Mouse (Mus musculus) forebrain, embryonic 12.5 days (tissue): ENCODE measurements around the gene Rasa3. TPM values are rescaled to one million over a fixed set of nuclear protein-coding genes. Genes with fewer than 3 reads are reported as not detected.
A peak's percentile ranks its signal among the peaks of the same experiment; 100 is the strongest.

Experiments used
- ATAC-seq: fragments of 200-750 bp; cut with Nextera tagmentation; 2 replicates; pipeline ENCODE4 v1.8.0; 2017; ENCODE audit warnings: moderate TSS enrichment; ENCODE audit not compliant: low FRiP score
- H3K27ac ChIP-seq: fragments of 300-500 bp; sonication (generic); 2 replicates; pipeline ENCODE4 v1.5.1; 2016; ENCODE audit warnings: mild to moderate bottlenecking
- H3K27me3 ChIP-seq: fragments of 300-500 bp; sonication (generic); 2 replicates; pipeline ENCODE4 v1.6.1; 2016; ENCODE audit warnings: mild to moderate bottlenecking
- H3K36me3 ChIP-seq: fragments of 300-500 bp; sonication (generic); replicated peaks from 2 replicates; pipeline ENCODE4 v1.6.1; 2016; ENCODE audit warnings: mild to moderate bottlenecking
- H3K4me1 ChIP-seq: fragments of 300-500 bp; sonication (generic); 2 replicates; pipeline ENCODE4 v1.6.1; 2016
- H3K4me2 ChIP-seq: fragments of 300-500 bp; sonication (generic); 2 replicates; pipeline ENCODE4 v1.6.1; 2016; ENCODE audit warnings: mild to moderate bottlenecking, moderate library complexity
- H3K4me3 ChIP-seq: fragments of 300-500 bp; sonication (generic); replicated peaks from 2 replicates; pipeline ENCODE4 v1.5.1; 2016; ENCODE audit warnings: mild to moderate bottlenecking
- H3K9ac ChIP-seq: fragments of 300-500 bp; sonication (generic); 2 replicates; pipeline ENCODE4 v1.6.1; 2016; ENCODE audit warnings: mild to moderate bottlenecking
- H3K9me3 ChIP-seq: fragments of 300-500 bp; sonication (generic); 2 replicates; pipeline ENCODE4 v1.6.1; 2016
- WGBS: fragments of 180-500 bp; shearing (Covaris S2); methylation state at CpG from one replicate; pipeline ENCODE4 v1.1.7; 2016; 5-methylcytosine and 5-hydroxymethylcytosine counted together
- polyA plus RNA-seq: library from polyadenylated mRNA; unstranded; fragments of >200 nt; fragmentation: Nextera tagmentation; extraction: Ambion mirVana; gene quantifications from 2 replicates; pipeline ENCODE4 v1.2.1, GENCODE M21; 2016

Rasa3 gene
- polyA plus RNA-seq, 1 experiment from 2014 or later, result 24.6 TPM

DNA sequence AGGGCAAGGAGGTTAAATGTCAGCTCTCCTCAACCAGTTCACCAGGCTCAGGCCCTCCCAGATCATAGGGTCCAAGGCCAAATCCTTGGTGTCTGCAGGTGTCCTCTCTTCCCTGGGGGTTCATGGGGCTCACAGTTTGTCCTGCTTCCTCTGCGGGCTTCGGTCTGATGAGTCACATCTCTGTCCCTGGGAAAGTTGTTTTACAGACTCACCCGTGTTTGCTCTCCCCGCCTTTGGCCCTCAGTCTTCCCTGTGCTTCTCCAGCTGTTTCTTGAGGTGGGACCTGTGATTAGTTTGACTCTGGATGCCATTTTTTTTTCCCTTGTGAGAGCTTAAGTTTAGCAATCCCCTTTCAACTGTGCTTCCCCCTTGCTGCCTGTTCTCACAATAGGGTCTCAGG, 18.8 kb upstream of the Rasa3 start:
- no peaks in the 10 kb centered on the region for H3K9me3 ChIP-seq
- no peak overlapping the region for H3K4me3 ChIP-seq
- no peak overlapping the region for H3K4me2 ChIP-seq
- no peak for ATAC-seq
- peaks cover 7% of the 10 kb centered on the region for H3K4me1 ChIP-seq
- no peaks in the 10 kb centered on the region for H3K27me3 ChIP-seq
- no peak overlapping the region for H3K9ac ChIP-seq
- no peaks in the 10 kb centered on the region for H3K36me3 ChIP-seq
- no peak overlapping the region for H3K27ac ChIP-seq
- WGBS, result 86% methylated on average over 4 of the region's 4 CpGs

DNA sequence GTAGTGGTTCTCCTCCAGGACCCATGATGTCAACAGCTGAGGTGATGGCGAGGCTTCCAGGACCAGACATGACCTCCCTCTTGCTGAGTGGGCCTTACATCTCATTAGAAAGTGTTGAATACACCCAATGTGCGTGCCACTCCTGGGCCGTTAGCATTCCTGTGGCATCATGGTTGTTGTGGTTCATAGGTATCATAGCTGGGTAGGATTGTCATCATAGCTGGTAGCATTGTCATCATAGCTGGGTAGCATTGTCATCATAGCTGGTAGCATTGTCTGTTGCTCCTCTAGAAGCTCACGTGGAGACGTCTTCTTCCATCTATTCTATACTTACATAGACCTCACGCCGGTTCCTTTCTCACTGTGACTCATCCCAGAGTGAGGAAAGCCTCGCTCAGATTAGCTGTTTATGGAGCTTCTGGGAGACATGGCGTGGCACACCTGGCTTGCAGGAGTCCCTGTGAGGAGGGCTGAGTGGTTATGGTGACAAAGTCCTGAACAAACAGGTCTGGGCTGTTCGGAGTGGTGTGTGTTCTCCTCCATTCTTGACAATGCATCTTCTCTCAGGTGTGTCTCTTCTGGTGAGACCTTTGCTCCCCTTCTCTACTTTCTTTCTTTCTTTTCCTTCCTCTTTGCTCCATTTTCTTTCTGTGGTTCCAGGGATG, 17.9 kb upstream of the Rasa3 start:
- ATAC-seq, result no peak
- 92% methylated on average over 10 of the region's 10 CpGs for WGBS
- Histone ChIP-seq H3K27ac (no peak overlapping the region), H3K9me3 (no peaks in the 10 kb centered on the region), H3K27me3 (no peaks in the 10 kb centered on the region), H3K9ac (no peak overlapping the region), H3K4me1 (peaks cover 7% of the 10 kb centered on the region), H3K4me3 (no peak overlapping the region), H3K4me2 (no peak overlapping the region), H3K36me3 (no peaks in the 10 kb centered on the region)

DNA sequence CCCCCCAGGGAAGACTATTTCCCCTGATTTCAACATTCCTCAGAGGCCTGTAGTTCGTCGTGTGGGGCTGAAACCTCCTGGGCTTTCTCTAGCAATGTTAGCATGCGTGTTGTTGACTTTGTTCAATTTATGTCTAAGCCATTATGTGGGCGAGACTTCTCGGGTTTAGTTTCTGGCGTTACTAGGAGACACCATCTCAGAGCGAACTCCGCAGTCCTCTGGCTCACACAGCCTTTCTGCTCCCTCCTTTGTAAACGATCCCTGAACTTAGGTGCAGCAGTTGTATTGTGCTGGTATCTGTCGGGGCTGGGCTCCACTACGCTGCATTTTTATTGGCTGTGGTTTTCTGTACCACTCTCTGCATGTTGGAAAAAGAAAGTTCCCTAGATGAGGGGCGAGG, 17.3 kb upstream of the Rasa3 start:
- H3K4me2 ChIP-seq, result no peak overlapping the region
- ATAC-seq, result no peak
- no peak overlapping the region for H3K4me3 ChIP-seq
- no peak overlapping the region for H3K27ac ChIP-seq
- H3K27me3 ChIP-seq, result no peaks in the 10 kb centered on the region
- no peak overlapping the region for H3K9ac ChIP-seq
- no peaks in the 10 kb centered on the region for H3K36me3 ChIP-seq
- 72% methylated on average over 12 of the region's 12 CpGs for WGBS
- no peaks in the 10 kb centered on the region for H3K9me3 ChIP-seq
- peaks cover 7% of the 10 kb centered on the region for H3K4me1 ChIP-seq

DNA sequence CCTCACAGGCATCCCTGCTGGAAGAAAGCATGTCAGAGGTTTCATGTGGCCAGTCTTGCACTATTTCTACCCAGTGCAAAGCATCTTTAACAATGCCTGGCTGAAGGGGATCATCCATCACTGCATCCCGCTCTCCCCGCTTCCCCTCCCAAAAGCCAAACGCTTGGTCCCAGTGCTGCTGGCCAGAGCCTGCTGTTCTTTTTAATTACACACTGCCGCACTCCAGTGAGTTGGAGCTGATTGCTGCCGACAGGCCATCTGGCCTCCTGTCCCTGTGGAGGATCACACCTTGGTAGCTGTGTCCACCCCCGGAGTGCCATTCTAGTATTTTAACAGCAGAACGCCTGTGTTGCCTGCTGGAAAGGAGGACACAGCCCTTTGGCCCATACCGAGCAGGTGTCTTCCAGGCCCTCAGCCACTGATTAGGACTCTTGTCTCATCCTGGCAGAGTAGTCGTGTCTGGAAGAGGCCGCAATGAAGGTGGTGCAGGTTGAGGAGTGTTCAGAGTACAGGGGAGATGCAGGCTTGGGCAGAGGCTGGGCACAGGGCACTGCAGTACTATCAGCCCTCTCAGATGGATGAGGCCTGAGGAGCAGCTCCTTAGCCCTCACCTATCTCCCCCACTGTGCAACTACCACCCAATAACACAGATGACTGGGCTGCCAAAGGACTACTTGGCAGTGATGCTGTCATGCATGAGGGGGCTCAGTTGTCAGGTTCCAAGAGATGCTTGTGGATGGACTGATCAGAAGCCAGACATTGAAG, 15.1 kb upstream of the Rasa3 start:
- Histone ChIP-seq H3K4me1 (peaks cover 11% of the 10 kb centered on the region), H3K9ac (no peak overlapping the region), H3K9me3 (0 out of 2 replicates have a peak, but pooled peaks cover 2% of the 10 kb centered on the region), H3K4me2 (no peak overlapping the region), H3K36me3 (no peaks in the 10 kb centered on the region), H3K27ac (no peak overlapping the region), H3K4me3 (no peak overlapping the region), H3K27me3 (no peaks in the 10 kb centered on the region)
- ATAC-seq, result 0 out of 2 replicates have a peak, but pooled peaks have one; percentile 27
- WGBS, result 48% methylated on average over 10 of the region's 10 CpGs

DNA sequence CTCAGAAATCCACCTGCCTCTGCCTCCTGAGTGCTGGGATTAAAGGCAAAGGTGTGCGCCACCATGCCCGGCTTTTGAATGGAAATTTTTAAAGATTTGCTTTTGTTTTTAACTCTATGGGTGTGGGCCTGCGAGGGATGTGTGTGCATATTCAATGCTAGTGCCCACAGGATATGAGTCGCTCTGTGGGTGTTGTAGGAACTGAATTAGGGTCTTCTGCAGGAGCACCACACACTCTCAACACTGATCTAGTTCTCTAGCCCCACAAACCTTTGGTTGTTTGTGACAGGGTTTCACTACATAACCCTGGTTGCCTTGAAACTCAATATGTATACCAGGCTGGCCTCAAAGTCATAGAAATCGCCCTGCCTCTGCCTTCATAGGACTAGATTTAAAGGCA, 11.9 kb upstream of the Rasa3 start:
- Histone ChIP-seq H3K4me3 (no peak overlapping the region), H3K27me3 (no peaks in the 10 kb centered on the region), H3K36me3 (no peaks in the 10 kb centered on the region), H3K9ac (no peak overlapping the region), H3K4me2 (no peak overlapping the region), H3K27ac (no peak overlapping the region), H3K9me3 (0 out of 2 replicates have a peak, but pooled peaks cover 5% of the 10 kb centered on the region), H3K4me1 (peaks cover 7% of the 10 kb centered on the region; the same call in 1 of the 2 replicates)
- WGBS, result 83% methylated on average over 5 of the region's 5 CpGs
- no peak for ATAC-seq

DNA sequence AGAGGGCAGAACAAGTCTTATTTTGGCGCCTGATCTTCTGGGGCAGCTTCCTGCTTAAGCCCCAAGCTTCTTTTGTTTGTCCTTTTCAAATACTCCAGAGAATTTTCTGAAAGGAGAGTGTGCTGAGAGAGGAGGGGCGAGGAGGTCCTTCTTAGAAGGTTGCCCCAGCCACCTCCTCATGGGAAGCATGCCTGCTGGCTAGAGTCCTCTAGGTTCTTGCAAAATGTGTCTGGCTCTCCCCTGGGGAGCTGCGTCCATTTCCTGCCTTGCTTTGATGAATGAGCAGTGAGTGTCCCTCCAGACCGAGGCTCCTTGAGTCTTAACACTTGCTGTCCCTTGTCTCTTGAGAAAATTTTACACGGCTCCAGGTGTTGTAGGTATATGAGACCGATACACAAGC, 11.1 kb upstream of the Rasa3 start:
- no peaks in the 10 kb centered on the region for H3K27me3 ChIP-seq
- no peaks in the 10 kb centered on the region for H3K36me3 ChIP-seq
- no peak overlapping the region for H3K4me2 ChIP-seq
- H3K4me1 ChIP-seq, result peaks cover 7% of the 10 kb centered on the region; the same call in 1 of the 2 replicates
- 0 out of 2 replicates have a peak, but pooled peaks cover 5% of the 10 kb centered on the region for H3K9me3 ChIP-seq
- WGBS, result 63% methylated on average over 6 of the region's 6 CpGs
- no peak for ATAC-seq
- no peak overlapping the region for H3K27ac ChIP-seq
- no peak overlapping the region for H3K4me3 ChIP-seq
- H3K9ac ChIP-seq, result no peak overlapping the region

DNA sequence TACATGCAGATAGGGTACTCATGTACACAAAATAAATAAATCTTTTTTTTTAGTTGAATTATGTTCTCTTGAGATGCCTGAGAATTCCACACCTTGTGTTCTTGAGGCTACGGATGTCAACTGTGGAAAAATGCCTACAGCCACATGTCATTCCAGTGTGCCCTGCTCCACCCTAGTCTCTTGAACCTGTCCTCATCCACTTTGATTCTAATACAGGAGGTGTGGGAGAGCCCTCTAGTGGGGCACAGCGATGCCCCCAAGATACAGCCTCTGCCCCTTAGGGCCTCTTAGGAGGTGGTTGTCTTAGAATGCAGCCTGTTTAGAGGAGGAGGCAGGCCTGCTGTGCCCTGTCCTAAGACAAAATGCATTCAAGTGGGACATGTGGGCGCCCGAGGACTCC, 10.5 kb upstream of the Rasa3 start:
- H3K27ac ChIP-seq, result no peak overlapping the region
- H3K4me1 ChIP-seq, result peaks cover 7% of the 10 kb centered on the region; the same call in 1 of the 2 replicates
- H3K4me2 ChIP-seq, result no peak overlapping the region
- H3K36me3 ChIP-seq, result no peaks in the 10 kb centered on the region
- no peak overlapping the region for H3K4me3 ChIP-seq
- ATAC-seq, result no peak
- H3K27me3 ChIP-seq, result no peaks in the 10 kb centered on the region
- 71% methylated on average over 4 of the region's 4 CpGs for WGBS
- 0 out of 2 replicates have a peak, but pooled peaks cover 5% of the 10 kb centered on the region for H3K9me3 ChIP-seq
- H3K9ac ChIP-seq, result no peak overlapping the region

DNA sequence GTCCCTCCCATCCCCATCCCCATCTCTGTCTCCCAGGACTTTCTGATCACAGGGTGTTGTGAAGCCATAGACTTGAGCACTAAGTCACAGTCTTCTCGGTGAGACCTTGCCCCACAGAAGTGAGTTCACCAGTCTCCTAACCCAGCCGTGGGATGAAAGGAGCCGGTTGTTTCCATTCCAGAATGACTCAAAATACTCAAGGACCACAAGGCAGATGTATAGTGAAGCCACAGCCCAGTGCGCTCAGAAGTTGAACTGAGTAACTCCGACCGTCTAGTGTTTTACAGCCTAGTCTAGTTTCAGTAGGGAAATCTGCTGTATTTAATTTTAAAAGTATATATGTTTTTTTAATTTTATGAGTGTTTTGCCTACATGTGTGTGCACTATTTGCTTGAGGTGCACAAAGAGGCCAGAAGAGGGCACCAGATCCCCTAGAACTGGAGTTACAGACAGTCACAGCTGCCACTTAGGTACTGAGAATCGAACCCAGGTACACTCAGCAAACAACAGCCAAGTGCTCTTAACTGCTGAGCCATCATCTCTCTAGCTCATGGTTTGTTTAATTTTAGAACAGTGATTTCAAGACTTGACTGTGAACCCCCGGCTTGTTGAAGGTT, 9.8 kb upstream of the Rasa3 start:
- WGBS, result 91% methylated on average over 8 of the region's 8 CpGs

DNA sequence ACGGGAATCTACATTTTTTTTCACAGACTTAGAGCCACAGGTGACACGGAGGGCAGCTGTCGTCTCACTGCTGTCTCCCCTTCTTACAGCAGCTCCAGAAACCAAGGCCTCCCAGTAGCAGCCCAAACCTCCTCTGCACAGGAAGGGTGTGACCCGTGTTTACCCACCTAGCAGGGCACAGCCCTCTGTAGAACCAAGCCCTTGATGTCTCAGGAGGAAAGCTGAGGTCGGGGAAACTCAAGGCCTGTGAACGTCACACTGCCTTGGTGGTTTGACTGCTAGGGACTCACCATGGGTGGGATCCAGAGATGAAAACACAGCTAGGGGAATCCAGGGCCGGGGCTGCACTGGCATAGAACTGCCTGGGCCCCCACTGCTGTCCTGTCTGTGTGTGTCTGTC, 9.0 kb upstream of the Rasa3 start:
- H3K36me3 ChIP-seq, result no peaks in the 10 kb centered on the region
- no peak overlapping the region for H3K4me2 ChIP-seq
- 79% methylated on average over 7 of the region's 7 CpGs for WGBS
- ATAC-seq, result no peak
- no peak overlapping the region for H3K4me3 ChIP-seq
- H3K9ac ChIP-seq, result no peak overlapping the region
- H3K4me1 ChIP-seq, result peaks cover 4% of the 10 kb centered on the region; the same call in 1 of the 2 replicates
- H3K27me3 ChIP-seq, result no peaks in the 10 kb centered on the region
- no peak overlapping the region for H3K27ac ChIP-seq
- 0 out of 2 replicates have a peak, but pooled peaks cover 5% of the 10 kb centered on the region for H3K9me3 ChIP-seq

More for the DNA sequence above, 9.8 kb upstream of the Rasa3 start:
- no peak overlapping the region for H3K9ac ChIP-seq
- no peak overlapping the region for H3K4me2 ChIP-seq
- H3K4me3 ChIP-seq, result no peak overlapping the region
- H3K4me1 ChIP-seq, result peaks cover 4% of the 10 kb centered on the region; the same call in 1 of the 2 replicates
- no peak overlapping the region for H3K27ac ChIP-seq
- no peaks in the 10 kb centered on the region for H3K36me3 ChIP-seq
- H3K9me3 ChIP-seq, result 0 out of 2 replicates have a peak, but pooled peaks cover 5% of the 10 kb centered on the region
- ATAC-seq, result no peak
- H3K27me3 ChIP-seq, result no peaks in the 10 kb centered on the region

DNA sequence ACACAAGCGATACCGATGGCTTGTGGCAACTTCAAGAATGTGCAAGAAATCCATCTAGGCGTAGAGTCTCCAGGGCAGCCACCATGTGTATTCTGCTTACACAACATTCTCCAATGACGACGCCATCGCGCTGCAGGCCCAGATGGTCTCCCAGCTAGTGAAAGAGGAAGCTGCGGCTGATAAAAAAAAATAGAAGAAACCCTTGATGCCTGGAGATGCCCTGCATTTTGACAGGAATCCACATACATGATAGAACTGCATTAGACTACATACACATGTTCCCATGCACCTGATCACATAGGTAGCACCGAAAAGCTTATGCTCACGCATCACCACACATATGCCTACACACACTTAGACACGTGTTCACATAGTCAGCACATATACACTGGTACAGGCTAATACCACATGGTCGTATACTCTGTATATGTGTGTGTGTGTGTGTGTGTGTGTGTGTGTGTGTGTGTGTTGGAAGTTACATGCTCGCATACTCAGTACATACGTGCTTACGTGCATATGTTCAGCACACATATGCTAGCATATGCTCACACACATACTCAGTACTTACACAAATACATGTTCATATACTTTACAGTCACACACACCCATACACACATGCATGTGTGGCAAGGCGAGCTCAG, 8.4 kb upstream of the Rasa3 start:
- 90% methylated on average over 16 of the region's 16 CpGs for WGBS
- H3K27me3 ChIP-seq, result no peaks in the 10 kb centered on the region
- no peak overlapping the region for H3K4me2 ChIP-seq
- no peak overlapping the region for H3K9ac ChIP-seq
- no peak for ATAC-seq
- no peaks in the 10 kb centered on the region for H3K36me3 ChIP-seq
- 0 out of 2 replicates have a peak, but pooled peaks cover 5% of the 10 kb centered on the region for H3K9me3 ChIP-seq
- H3K4me3 ChIP-seq, result no peak overlapping the region
- no peak overlapping the region for H3K27ac ChIP-seq
- peaks cover 4% of the 10 kb centered on the region; the same call in 1 of the 2 replicates for H3K4me1 ChIP-seq

DNA sequence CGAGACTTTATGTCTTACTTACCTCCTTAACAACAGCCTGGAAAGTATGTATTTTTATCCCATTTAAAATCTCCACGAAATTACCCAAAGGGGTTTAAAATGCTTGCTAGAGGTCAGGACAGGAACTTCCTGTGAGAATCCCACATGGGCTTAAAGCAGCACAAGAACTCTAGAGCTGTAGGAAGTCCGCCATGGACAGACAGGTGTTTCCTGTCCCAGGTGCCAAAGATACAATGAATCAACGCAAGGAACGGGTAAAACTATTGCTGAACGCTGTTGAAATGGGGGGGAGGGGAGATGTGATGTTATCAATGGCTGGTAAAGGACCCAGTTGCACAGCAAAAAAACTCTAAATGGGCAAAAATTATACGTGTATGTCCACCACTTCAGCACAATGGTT, 6.7 kb upstream of the Rasa3 start:
- 78% methylated on average over 7 of the region's 7 CpGs for WGBS
- ATAC-seq, result no peak
- H3K27ac ChIP-seq, result no peak overlapping the region

DNA sequence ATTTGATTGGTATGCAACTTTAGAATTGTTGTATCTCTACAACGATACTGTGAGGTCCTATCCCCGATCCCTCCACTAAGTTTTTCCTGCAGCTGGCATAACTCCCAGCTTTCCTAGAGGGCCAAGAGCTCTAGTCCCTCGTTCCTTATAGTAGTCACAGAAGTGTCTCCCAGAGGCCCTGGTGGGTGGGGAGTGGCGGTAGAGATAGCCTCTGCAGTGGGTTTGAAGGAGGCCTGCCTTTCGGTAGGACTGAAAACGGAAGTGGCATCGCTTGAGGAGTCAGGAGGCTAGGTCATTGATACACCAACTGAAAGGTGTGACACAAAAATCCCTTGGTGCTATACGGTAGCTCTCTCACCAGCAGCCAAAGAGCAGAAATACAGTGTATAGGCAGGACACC, 779 bp upstream of the Rasa3 start:
- WGBS, result 52% methylated on average over 8 of the region's 8 CpGs
- Histone ChIP-seq H3K4me2 (peak overlapping the region; percentile 85), H3K36me3 (no peaks in the 10 kb centered on the region), H3K4me1 (peaks cover 35% of the 10 kb centered on the region), H3K27ac (no peak overlapping the region), H3K9me3 (no peaks in the 10 kb centered on the region), H3K9ac (peak overlapping the region; percentile 47; the same call in 1 of the 2 replicates), H3K27me3 (peaks cover 18% of the 10 kb centered on the region), H3K4me3 (peak overlapping the region; percentile 72)
- ATAC-seq, result no peak

More for the DNA sequence above, 6.7 kb upstream of the Rasa3 start:
- Histone ChIP-seq H3K4me1 (peaks cover 4% of the 10 kb centered on the region; the same call in 1 of the 2 replicates), H3K4me3 (no peak overlapping the region), H3K36me3 (no peaks in the 10 kb centered on the region), H3K4me2 (no peak overlapping the region), H3K9ac (no peak overlapping the region), H3K9me3 (0 out of 2 replicates have a peak, but pooled peaks cover 5% of the 10 kb centered on the region), H3K27me3 (0 out of 2 replicates have a peak, but pooled peaks cover 7% of the 10 kb centered on the region)
